Mouse (Mus musculus) CH12.LX (cell line): ENCODE data around the gene Ugt2b34. TPM values are rescaled to one million over a fixed set of nuclear protein-coding genes. Genes with fewer than 3 reads are reported as not detected.

Experiments used
- DNase-seq: peaks from one replicate; pipeline ENCODE4 v3.0.0-alpha.2; 2013; ENCODE audit errors: extremely low read depth
- H3K27ac ChIP-seq: 2 replicates; pipeline ENCODE4 v1.5.1; 2012; ENCODE audit warnings: low read depth, mild to moderate bottlenecking, control low read depth, moderate library complexity; ENCODE audit not compliant: insufficient read depth
- H3K27me3 ChIP-seq: replicated peaks from 2 replicates; pipeline ENCODE3; 2012; ENCODE audit warnings: inconsistent platforms
- H3K36me3 ChIP-seq, 2 experiments: replicated peaks in 1 of 2; 2 replicates each; pipeline versions ENCODE3 to v1.6.1; 2012; ENCODE audit warnings: inconsistent platforms in 1 of 2, low read length in 1 of 2, mild to moderate bottlenecking in 1 of 2, mixed read lengths in 1 of 2, moderate library complexity in 1 of 2; ENCODE audit not compliant: control insufficient read depth in 1 of 2, insufficient read depth in 1 of 2
- H3K4me1 ChIP-seq, 2 experiments: 2 replicates each; pipeline ENCODE4 v1.6.1; 2012; ENCODE audit warnings: inconsistent platforms in 1 of 2, moderate library complexity in 1 of 2; ENCODE audit not compliant: insufficient read depth in 2 of 2, control insufficient read depth in 1 of 2
- H3K4me2 ChIP-seq: 2 replicates; pipeline ENCODE4 v1.6.1; 2012; ENCODE audit warnings: low read depth, mild to moderate bottlenecking, control low read depth; ENCODE audit not compliant: poor library complexity, insufficient read depth, severe bottlenecking
- H3K4me3 ChIP-seq, 3 experiments: fragments of 150-350 bp in 1 of 3; sonication (generic) in 1 of 3; replicated peaks in 1 of 3; 2 replicates each; pipeline versions ENCODE3 to v1.5.1; 2011 to 2012; ENCODE audit warnings: low read depth in 2 of 3, low read length in 2 of 3, mild to moderate bottlenecking in 2 of 3, moderate library complexity in 2 of 3, control low read depth in 1 of 3, improper control_type of control experiment in 1 of 3, inconsistent platforms in 1 of 3, mixed read lengths in 1 of 3; ENCODE audit not compliant: poor library complexity in 1 of 3
- H3K79me2 ChIP-seq: replicated peaks from 2 replicates; pipeline ENCODE4 v1.6.1; 2012; ENCODE audit warnings: mild to moderate bottlenecking, moderate library complexity; ENCODE audit not compliant: control insufficient read depth, poor library complexity, insufficient read depth, severe bottlenecking; ENCODE audit errors: extremely low read depth
- H3K9ac ChIP-seq: 2 replicates; pipeline ENCODE4 v1.6.1; 2012; ENCODE audit warnings: low read depth, mild to moderate bottlenecking, control low read depth, moderate library complexity; ENCODE audit not compliant: insufficient read depth
- H3K9me3 ChIP-seq: replicated peaks from 2 replicates; pipeline ENCODE3; 2012; ENCODE audit warnings: low read length, inconsistent platforms, mixed read lengths
- CTCF ChIP-seq, 2 experiments: IDR thresholded peaks in 1 of 2; conservative IDR thresholded peaks in 1 of 2; 2 replicates each; pipeline ENCODE4 v1.5.1; 2011 to 2012; ENCODE audit warnings: low read depth in 2 of 2, low read length in 2 of 2, improper control_type of control experiment in 1 of 2, inconsistent platforms in 1 of 2, mild to moderate bottlenecking in 1 of 2, moderate library complexity in 1 of 2
- ELF1 ChIP-seq: IDR thresholded peaks from 2 replicates; pipeline ENCODE4 v1.6.1; 2014; ENCODE audit warnings: low read depth, mild to moderate bottlenecking, inconsistent platforms, low read length, improper control_type of control experiment
- EP300 ChIP-seq: IDR thresholded peaks from 2 replicates; pipeline ENCODE4 v1.6.1; 2011; ENCODE audit warnings: low read length, improper control_type of control experiment
- ETS1 ChIP-seq: conservative IDR thresholded peaks from 2 replicates; pipeline ENCODE4 v1.6.1; 2012; ENCODE audit warnings: low read depth, mild to moderate bottlenecking, inconsistent platforms, low read length, improper control_type of control experiment, moderate library complexity
- HCFC1 ChIP-seq: IDR thresholded peaks from 2 replicates; pipeline ENCODE4 v1.6.1; 2012; ENCODE audit warnings: low read depth, mild to moderate bottlenecking, inconsistent platforms, low read length, improper control_type of control experiment
- KAT2A ChIP-seq: IDR thresholded peaks from 2 replicates; pipeline ENCODE4 v1.6.1; 2012; ENCODE audit warnings: low read length, improper control_type of control experiment, inconsistent platforms; ENCODE audit not compliant: insufficient replicate concordance
- MAFK ChIP-seq: IDR thresholded peaks from 2 replicates; pipeline ENCODE4 v1.6.1; 2011; ENCODE audit warnings: low read length, improper control_type of control experiment; ENCODE audit not compliant: insufficient replicate concordance
- MEF2A ChIP-seq: IDR thresholded peaks from 2 replicates; pipeline ENCODE4 v1.6.1; 2014; ENCODE audit warnings: low read depth, mild to moderate bottlenecking, inconsistent platforms, low read length, improper control_type of control experiment, borderline replicate concordance
- MXI1 ChIP-seq: IDR thresholded peaks from 2 replicates; pipeline ENCODE4 v1.6.1; 2011; ENCODE audit warnings: mild to moderate bottlenecking, low read depth, low read length, improper control_type of control experiment
- NRF1 ChIP-seq: IDR thresholded peaks from 2 replicates; pipeline ENCODE4 v1.6.1; 2014; ENCODE audit warnings: low read depth, mild to moderate bottlenecking, inconsistent platforms, low read length, improper control_type of control experiment, moderate library complexity
- RAD21 ChIP-seq: IDR thresholded peaks from 2 replicates; pipeline ENCODE4 v1.6.1; 2011; ENCODE audit warnings: low read depth, mild to moderate bottlenecking, low read length, improper control_type of control experiment, moderate library complexity
- SIN3A ChIP-seq: IDR thresholded peaks from 2 replicates; pipeline ENCODE4 v1.6.1; 2012; ENCODE audit warnings: low read length, improper control_type of control experiment, inconsistent platforms
- SMC3 ChIP-seq: IDR thresholded peaks from 2 replicates; pipeline ENCODE4 v1.6.1; 2011; ENCODE audit warnings: low read depth, low read length, improper control_type of control experiment
- TCF12 ChIP-seq: IDR thresholded peaks from 2 replicates; pipeline ENCODE4 v1.6.1; 2014; ENCODE audit warnings: low read depth, mild to moderate bottlenecking, inconsistent platforms, low read length, improper control_type of control experiment
- USF1 ChIP-seq: IDR thresholded peaks from 2 replicates; pipeline ENCODE4 v1.6.1; 2014; ENCODE audit warnings: low read depth, mild to moderate bottlenecking, inconsistent platforms, low read length, improper control_type of control experiment
- USF2 ChIP-seq: conservative IDR thresholded peaks from 2 replicates; pipeline ENCODE4 v1.6.1; 2011; ENCODE audit warnings: low read depth, low read length, improper control_type of control experiment
- ZC3H11A ChIP-seq: IDR thresholded peaks from 2 replicates; pipeline ENCODE4 v1.6.1; 2012; ENCODE audit warnings: low read depth, mild to moderate bottlenecking, inconsistent platforms, low read length, improper control_type of control experiment
- ZKSCAN1 ChIP-seq: IDR thresholded peaks from 2 replicates; pipeline ENCODE4 v1.6.1; 2012; ENCODE audit warnings: low read depth, inconsistent platforms, low read length, improper control_type of control experiment, borderline replicate concordance
- ZMIZ1 ChIP-seq: IDR thresholded peaks from 2 replicates; pipeline ENCODE4 v1.6.1; 2012; ENCODE audit warnings: low read depth, mild to moderate bottlenecking, inconsistent platforms, low read length, improper control_type of control experiment
- ZNF384 ChIP-seq: IDR thresholded peaks from 2 replicates; pipeline ENCODE4 v1.6.1; 2012; ENCODE audit warnings: low read depth, low read length, improper control_type of control experiment, inconsistent platforms
- dilution Hi-C: fragments of 300-500 bp; cut with MboI; formaldehyde crosslinking; loops from 2 replicates; pipeline ENCODE4 v1.14.3; 2020; ENCODE audit warnings: low sequenced_read_pairs; ENCODE audit not compliant: extremely low pct_unique_long_range_greater_than_20kb, extremely low pct_ligation_motif_present
- in situ Hi-C: fragments of 300-500 bp; cut with MboI; formaldehyde crosslinking; loops from 3 replicates; pipeline ENCODE4 v1.14.3; 2019; ENCODE audit warnings: low sequenced_read_pairs, low pct_ligation_motif_present, low pct_unique_long_range_greater_than_20kb, mixed read lengths
- polyA plus RNA-seq: library from polyadenylated mRNA; unstranded; fragments of >175 nt; gene quantifications from 2 replicates; pipeline ENCODE4 v1.2.1, GENCODE M21; 2012; ENCODE audit warnings: low read depth; ENCODE audit not compliant: insufficient read length
- total RNA-seq, 2 experiments: library from RNA; depleted of rRNA; stranded (reverse); fragments of 300-350 nt in 1 of 2; fragments of >200 nt in 1 of 2; gene quantifications; 2 replicates each; pipeline ENCODE4 v1.2.3; 2012 to 2014

Ugt2b34 gene
- total and polyA plus RNA-seq, 3 experiments = not detected

- no peaks in the 10 kb centered on the region for H3K27me3 ChIP-seq
- DNase-seq = no peak
- no peaks in the 10 kb centered on the region for H3K79me2 ChIP-seq
- no peak for TF ChIP-seq NRF1
- TF ChIP-seq ZC3H11A = no peak
- TF ChIP-seq ZKSCAN1 = no peak
- no peak for TF ChIP-seq KAT2A
- TF ChIP-seq USF1 = no peak
- no peak for TF ChIP-seq ETS1
- no peak for TF ChIP-seq USF2
- no peak for TF ChIP-seq SIN3A
- TF ChIP-seq SMC3 = no peak
- no peak overlapping the region for H3K4me3 ChIP-seq
- H3K9me3 ChIP-seq = no peaks in the 10 kb centered on the region
- H3K36me3 ChIP-seq = no peaks in the 10 kb centered on the region
- dilution Hi-C loops = no loop called here
- H3K4me2 ChIP-seq = no peak overlapping the region
- H3K27ac ChIP-seq = no peak overlapping the region
- H3K4me1 ChIP-seq = peaks cover 0 to 6% of the 10 kb centered on the region in 2 experiments; a peak in 1 of 4 replicates
- H3K9ac ChIP-seq = no peak overlapping the region
- in situ Hi-C loops = loop anchor here (25.0 kb wide), 1 partner anchor 249 kb away; the partner anchor contains the start of gene Ugt2b5
Observed at GRCm38 (mm10) chr5:86888420-86888819, 18.3 kb downstream of the Ugt2b34 start.

GRCm38 (mm10) chr5:86887081-86887480 is 19.7 kb downstream of the Ugt2b34 start:
- H3K36me3 ChIP-seq = no peaks in the 10 kb centered on the region
- H3K27me3 ChIP-seq = no peaks in the 10 kb centered on the region
- no peaks in the 10 kb centered on the region for H3K9me3 ChIP-seq
- H3K79me2 ChIP-seq = no peaks in the 10 kb centered on the region
- TF ChIP-seq ELF1 (no peak), ZNF384 (no peak), MEF2A (no peak), EP300 (no peak), HCFC1 (no peak), TCF12 (no peak), ETS1 (no peak), ZMIZ1 (no peak), SMC3 (no peak), MXI1 (no peak), CTCF (conservative IDR thresholded peaks at IDR 0.05 in 1 of 2, IDR thresholded peaks at IDR 0.05 in 1 of 2; ENCODE audit: low read depth in 2 of 2, low read length in 2 of 2) (no peak), RAD21 (no peak), ZKSCAN1 (no peak), SIN3A (no peak), MAFK (no peak)
- H3K4me2 ChIP-seq = no peak overlapping the region
- no peak overlapping the region for H3K4me3 ChIP-seq
- no peak overlapping the region for H3K9ac ChIP-seq
- DNase-seq = no peak
- dilution Hi-C loops (no loop called here), in situ Hi-C loops (loop anchor here (25.0 kb wide), 1 partner anchor 250 kb away; the partner anchor contains the start of gene Ugt2b5)
- no peak overlapping the region for H3K27ac ChIP-seq
- peaks cover 0 to 6% of the 10 kb centered on the region in 2 experiments; a peak in 1 of 4 replicates for H3K4me1 ChIP-seq
